Mouse (Mus musculus) embryonic facial prominence, embryonic 14.5 days (tissue): ENCODE measurements around the gene Ldb3. TPM values are rescaled to one million over a fixed set of nuclear protein-coding genes. Genes with fewer than 3 reads are reported as not detected.

Experiments used
- ATAC-seq: fragments of 200-750 bp; cut with Nextera tagmentation; 2 replicates; pipeline ENCODE4 v1.8.0; 2017; ENCODE audit warnings: low read depth, moderate number of reproducible peaks, moderate TSS enrichment
- DNase-seq: peaks from one replicate; pipeline ENCODE4 v3.0.0-alpha.2; 2015; ENCODE audit warnings: low spot score
- H3K27ac ChIP-seq: fragments of 300-500 bp; sonication (generic); replicated peaks from 2 replicates; pipeline ENCODE4 v1.5.1; 2014; ENCODE audit warnings: low read depth, mild to moderate bottlenecking, low read length, moderate library complexity
- H3K27me3 ChIP-seq: fragments of 300-500 bp; sonication (generic); replicated peaks from 2 replicates; pipeline ENCODE4 v1.6.1; 2014; ENCODE audit warnings: low read length; ENCODE audit not compliant: control insufficient read depth, insufficient read depth
- H3K36me3 ChIP-seq: fragments of 300-500 bp; sonication (generic); 2 replicates; pipeline ENCODE4 v1.6.1; 2014; ENCODE audit warnings: low read length, mixed read lengths; ENCODE audit not compliant: control insufficient read depth, insufficient read depth
- H3K4me1 ChIP-seq: fragments of 300-500 bp; sonication (generic); 2 replicates; pipeline ENCODE4 v1.6.1; 2014; ENCODE audit warnings: antibody characterized with exemption, low read length; ENCODE audit not compliant: control insufficient read depth, insufficient read depth
- H3K4me2 ChIP-seq: fragments of 300-500 bp; sonication (generic); 2 replicates; pipeline ENCODE4 v1.6.1; 2014; ENCODE audit warnings: low read depth, mild to moderate bottlenecking, low read length, moderate library complexity, mixed read lengths
- H3K4me3 ChIP-seq: fragments of 300-500 bp; sonication (generic); 2 replicates; pipeline ENCODE4 v1.5.1; 2014; ENCODE audit warnings: low read depth, mild to moderate bottlenecking, low read length
- H3K9ac ChIP-seq: fragments of 300-500 bp; sonication (generic); 2 replicates; pipeline ENCODE4 v1.6.1; 2014; ENCODE audit warnings: low read depth, mild to moderate bottlenecking, low read length, moderate library complexity, mixed read lengths
- H3K9me3 ChIP-seq: fragments of 300-500 bp; sonication (generic); 2 replicates; pipeline ENCODE4 v1.6.1; 2016; ENCODE audit warnings: low read length; ENCODE audit not compliant: control insufficient read depth
- WGBS: fragments of 180-500 bp; shearing (Covaris S2); extraction: QIAGEN DNeasy Blood & Tissue Kit; methylation state at CpG from one replicate; pipeline ENCODE4 v1.1.7; 2014; 5-methylcytosine and 5-hydroxymethylcytosine counted together
- polyA plus RNA-seq: library from polyadenylated mRNA; unstranded; fragments of >200 nt; fragmentation: Nextera tagmentation; extraction: Ambion mirVana; gene quantifications from 2 replicates; pipeline ENCODE4 v1.2.1, GENCODE M21; 2014

Gene Ldb3
- polyA plus RNA-seq, 1 experiment from 2014 or later, result 86.4 TPM

DNA sequence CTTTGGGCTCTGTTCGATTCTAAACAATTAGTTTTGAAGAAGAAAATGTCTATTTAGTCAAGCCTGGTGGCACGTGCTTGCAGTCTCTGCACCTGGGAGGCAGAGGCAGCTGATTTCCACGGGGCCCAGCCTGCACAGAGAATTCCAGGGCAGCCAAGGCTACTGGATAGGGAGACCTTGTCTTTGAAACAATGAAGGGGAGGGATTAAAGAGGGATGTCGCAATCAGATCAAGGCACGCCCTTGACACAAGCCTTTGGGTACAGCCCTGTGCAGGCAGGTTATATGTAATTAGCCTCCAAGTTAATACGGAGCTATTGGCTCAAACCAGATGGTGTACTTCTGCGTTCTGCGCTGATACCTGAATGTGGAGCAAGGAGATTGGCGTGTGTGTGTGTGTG is 30.3 kb upstream of the Ldb3 start:
- no peaks in the 10 kb centered on the region for H3K36me3 ChIP-seq
- no peak overlapping the region for H3K4me3 ChIP-seq
- WGBS, result 27% methylated on average over 9 of the region's 9 CpGs
- no peak overlapping the region for H3K4me2 ChIP-seq
- 0 out of 2 replicates have a peak overlapping the region, but pooled peaks have one; percentile 19 for H3K9ac ChIP-seq
- DNase-seq (peak; percentile 63), ATAC-seq (peak; percentile 81)
- peaks cover 20% of the 10 kb centered on the region for H3K27me3 ChIP-seq
- no peak overlapping the region for H3K27ac ChIP-seq
- no peaks in the 10 kb centered on the region for H3K9me3 ChIP-seq
- H3K4me1 ChIP-seq, result no peaks in the 10 kb centered on the region

DNA sequence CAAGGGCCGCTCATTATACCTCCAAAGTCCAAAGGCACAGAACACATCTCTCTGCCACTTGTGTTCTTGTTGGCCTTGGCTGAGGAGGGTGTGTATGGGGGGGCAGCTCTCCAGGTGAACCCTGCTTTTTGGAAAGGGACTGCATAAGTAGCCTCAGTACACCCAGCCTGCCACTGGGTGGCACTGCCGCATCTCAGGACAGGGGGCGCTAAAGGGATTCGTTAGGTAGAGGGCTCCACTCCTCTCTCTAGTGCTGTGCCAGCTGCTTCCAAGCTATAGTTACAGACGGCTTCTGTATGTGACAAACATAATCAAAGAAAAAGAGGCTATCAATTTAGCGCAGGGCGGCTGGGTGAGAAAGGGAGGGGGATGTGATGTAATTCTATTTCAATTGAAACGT is 28.3 kb upstream of the Ldb3 start:
- peak; percentile 72 for ATAC-seq
- Histone ChIP-seq H3K27ac (no peak overlapping the region), H3K4me1 (no peaks in the 10 kb centered on the region), H3K4me2 (no peak overlapping the region), H3K9me3 (no peaks in the 10 kb centered on the region), H3K36me3 (no peaks in the 10 kb centered on the region), H3K9ac (no peak overlapping the region), H3K4me3 (no peak overlapping the region), H3K27me3 (peaks cover 25% of the 10 kb centered on the region)
- peak; percentile 93 for DNase-seq
- WGBS, result 2% methylated on average over 8 of the region's 8 CpGs

DNA sequence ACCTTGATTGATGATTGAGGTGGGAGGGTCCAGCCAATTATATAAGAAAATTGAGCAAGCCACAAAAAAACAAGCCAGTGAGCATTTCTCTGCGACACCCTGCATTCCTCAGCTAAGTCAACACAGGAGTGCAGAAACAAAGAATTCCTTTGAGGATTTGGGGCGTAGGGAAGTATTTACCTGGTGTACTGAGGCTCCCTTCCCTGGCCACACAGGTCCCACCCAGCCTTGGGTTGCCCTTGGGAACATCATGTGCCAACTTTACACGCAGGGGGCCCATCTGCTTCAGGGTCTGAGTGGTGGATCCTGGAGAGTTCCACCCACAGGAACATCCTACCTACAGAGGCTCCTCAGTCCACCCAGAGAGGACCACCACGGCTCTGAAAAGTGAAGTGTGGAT is 27.1 kb upstream of the Ldb3 start:
- WGBS, result 34% methylated on average over 4 of the region's 4 CpGs
- Histone ChIP-seq H3K27ac (no peak overlapping the region), H3K27me3 (peaks cover 25% of the 10 kb centered on the region), H3K9me3 (no peaks in the 10 kb centered on the region), H3K4me3 (no peak overlapping the region), H3K36me3 (no peaks in the 10 kb centered on the region), H3K4me2 (no peak overlapping the region), H3K9ac (no peak overlapping the region), H3K4me1 (no peaks in the 10 kb centered on the region)
- ATAC-seq (no peak), DNase-seq (peak; percentile 65)

DNA sequence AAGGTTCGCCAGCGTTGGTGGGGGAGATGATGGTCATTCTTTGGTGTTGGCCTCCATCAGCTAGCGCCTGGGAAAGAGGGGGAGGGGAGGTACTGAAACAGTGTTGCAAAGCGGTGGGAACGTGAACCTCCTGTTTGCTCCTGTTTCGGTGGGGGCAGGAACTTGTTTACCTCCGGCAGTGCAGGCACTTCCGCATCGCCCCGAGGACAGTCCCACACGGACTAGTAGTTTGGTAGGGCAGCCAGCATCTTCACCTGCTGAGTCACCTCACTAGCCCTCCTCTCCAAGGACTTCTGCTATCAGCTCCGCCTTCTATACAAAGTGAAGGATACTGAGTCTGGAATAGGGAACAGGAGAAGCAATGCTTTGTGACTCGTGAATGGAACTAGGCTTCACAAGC is 26.6 kb upstream of the Ldb3 start:
- Histone ChIP-seq H3K4me1 (no peaks in the 10 kb centered on the region), H3K4me2 (peak overlapping the region; percentile 47), H3K9ac (0 out of 2 replicates have a peak overlapping the region, but pooled peaks have one; percentile 16), H3K27me3 (peaks cover 25% of the 10 kb centered on the region), H3K27ac (no peak overlapping the region), H3K4me3 (peak overlapping the region; percentile 24), H3K36me3 (no peaks in the 10 kb centered on the region), H3K9me3 (no peaks in the 10 kb centered on the region)
- WGBS, result 2% methylated on average over 13 of the region's 13 CpGs
- ATAC-seq (no peak), DNase-seq (peak; percentile 21)

GRCm38 (mm10) chr14:34614551-34614950 is 26.1 kb upstream of the Ldb3 start:
- no peak for DNase-seq
- Histone ChIP-seq H3K9me3 (no peaks in the 10 kb centered on the region), H3K4me1 (no peaks in the 10 kb centered on the region), H3K4me2 (peak overlapping the region; percentile 47), H3K36me3 (no peaks in the 10 kb centered on the region), H3K27ac (no peak overlapping the region), H3K4me3 (peak overlapping the region; percentile 24), H3K9ac (no peak overlapping the region), H3K27me3 (peaks cover 25% of the 10 kb centered on the region)
- no peak for ATAC-seq
- 13% methylated on average over 15 of the region's 15 CpGs for WGBS

GRCm38 (mm10) chr14:34613523-34613922 is 25.0 kb upstream of the Ldb3 start:
- WGBS, result 51% methylated on average over 6 of the region's 6 CpGs
- DNase-seq (no peak), ATAC-seq (no peak)
- no peak overlapping the region for H3K4me3 ChIP-seq
- H3K4me2 ChIP-seq, result no peak overlapping the region
- H3K9ac ChIP-seq, result no peak overlapping the region
- peaks cover 25% of the 10 kb centered on the region for H3K27me3 ChIP-seq
- no peak overlapping the region for H3K27ac ChIP-seq
- no peaks in the 10 kb centered on the region for H3K36me3 ChIP-seq
- no peaks in the 10 kb centered on the region for H3K9me3 ChIP-seq
- H3K4me1 ChIP-seq, result no peaks in the 10 kb centered on the region

GRCm38 (mm10) chr14:34612222-34612621 is 23.7 kb upstream of the Ldb3 start:
- Histone ChIP-seq H3K9me3 (no peaks in the 10 kb centered on the region), H3K27ac (no peak overlapping the region), H3K27me3 (peaks cover 25% of the 10 kb centered on the region), H3K9ac (no peak overlapping the region), H3K4me1 (no peaks in the 10 kb centered on the region), H3K4me2 (no peak overlapping the region), H3K4me3 (no peak overlapping the region), H3K36me3 (no peaks in the 10 kb centered on the region)
- no peak for ATAC-seq
- 41% methylated on average over 4 of the region's 4 CpGs for WGBS
- no peak for DNase-seq

GRCm38 (mm10) chr14:34611591-34611990 is 23.1 kb upstream of the Ldb3 start:
- H3K27me3 ChIP-seq, result peaks cover 25% of the 10 kb centered on the region
- H3K9ac ChIP-seq, result no peak overlapping the region
- no peaks in the 10 kb centered on the region for H3K4me1 ChIP-seq
- H3K36me3 ChIP-seq, result no peaks in the 10 kb centered on the region
- 75% methylated on average over 4 of the region's 4 CpGs for WGBS
- ATAC-seq, result no peak
- no peak overlapping the region for H3K27ac ChIP-seq
- no peak overlapping the region for H3K4me3 ChIP-seq
- H3K4me2 ChIP-seq, result no peak overlapping the region
- H3K9me3 ChIP-seq, result no peaks in the 10 kb centered on the region
- DNase-seq, result no peak

GRCm38 (mm10) chr14:34601910-34602309 is 13.4 kb upstream of the Ldb3 start:
- ATAC-seq (no peak), DNase-seq (no peak)
- H3K4me2 ChIP-seq, result no peak overlapping the region
- no peak overlapping the region for H3K9ac ChIP-seq
- no peaks in the 10 kb centered on the region for H3K27me3 ChIP-seq
- no peaks in the 10 kb centered on the region for H3K36me3 ChIP-seq
- H3K4me3 ChIP-seq, result no peak overlapping the region
- no peak overlapping the region for H3K27ac ChIP-seq
- no peaks in the 10 kb centered on the region for H3K4me1 ChIP-seq
- H3K9me3 ChIP-seq, result no peaks in the 10 kb centered on the region
- WGBS, result 92% methylated on average over 7 of the region's 7 CpGs
